Mouse (Mus musculus) urinary bladder, postnatal 25 days (tissue): ENCODE data around the gene Olfr1425.
"Not testable (repeated sequence)": the region's sequence is repeated elsewhere in the genome, so short reads cannot be mapped to it uniquely, and the experiment has no call there.

Experiments
- DNase-seq: peaks from one replicate; pipeline ENCODE4 v3.0.0; 2022; ENCODE audit warnings: low spot score

The Olfr1425 gene

GRCm38 (mm10) chr19:12077631-12078030 is at the start of gene Olfr1425:
Gene Olfr1425, minus strand, starts transcription at chr19:12077731.
- not testable (repeated sequence) for DNase-seq

DNA sequence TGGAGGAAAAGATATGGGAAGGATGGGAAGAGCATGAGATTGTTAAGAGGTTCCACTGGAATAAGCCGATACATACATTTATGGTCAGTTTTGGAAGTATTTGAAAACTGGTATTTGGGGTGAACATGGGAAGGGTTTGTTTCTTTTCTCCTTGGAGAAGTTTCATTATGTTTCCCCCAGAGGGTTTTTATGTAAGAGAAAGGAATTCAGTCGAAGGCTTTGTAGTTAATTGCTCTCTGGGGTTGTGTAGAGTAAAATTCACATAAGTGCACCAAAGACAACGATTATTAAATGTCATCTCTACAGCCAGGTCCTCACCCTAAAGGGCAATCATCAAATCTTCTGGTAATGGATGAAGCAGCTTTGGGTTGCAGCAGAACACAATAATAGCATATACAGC is 45.6 kb upstream of the Olfr1425 start, which contains the start of gene Olfr76:
Gene Olfr76, minus strand, starts transcription at position 101 of the 400 bp plus-strand sequence.
- no peak for DNase-seq

- no peak for DNase-seq
Observed at GRCm38 (mm10) chr19:12116464-12116863, 38.9 kb upstream of the Olfr1425 start.

DNA sequence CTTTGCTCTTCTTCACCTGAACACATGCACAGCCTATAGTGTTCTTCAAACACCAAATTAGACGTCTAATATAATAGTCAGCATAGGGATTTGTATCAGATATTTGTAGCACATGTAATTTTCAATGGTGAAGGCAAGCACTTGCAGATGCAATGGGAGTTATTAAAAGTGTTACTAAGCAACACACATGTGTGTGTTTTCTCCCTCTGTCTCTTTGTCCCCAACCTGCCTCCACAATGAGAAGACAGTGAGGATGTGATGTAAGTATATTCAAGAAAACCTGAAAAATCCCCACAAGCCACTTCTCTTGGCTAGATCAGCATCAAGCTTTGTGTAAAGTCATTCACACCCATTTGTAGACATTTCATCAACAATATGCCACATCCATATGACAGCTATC is 38.3 kb upstream of the Olfr1425 start, which contains the start of gene Olfr1428:
Gene Olfr1428, minus strand, starts transcription at position 101 of the 400 bp plus-strand sequence.
- DNase-seq, result no peak

GRCm38 (mm10) chr19:12113807-12114206 is 36.3 kb upstream of the Olfr1425 start:
- no peak for DNase-seq

DNA sequence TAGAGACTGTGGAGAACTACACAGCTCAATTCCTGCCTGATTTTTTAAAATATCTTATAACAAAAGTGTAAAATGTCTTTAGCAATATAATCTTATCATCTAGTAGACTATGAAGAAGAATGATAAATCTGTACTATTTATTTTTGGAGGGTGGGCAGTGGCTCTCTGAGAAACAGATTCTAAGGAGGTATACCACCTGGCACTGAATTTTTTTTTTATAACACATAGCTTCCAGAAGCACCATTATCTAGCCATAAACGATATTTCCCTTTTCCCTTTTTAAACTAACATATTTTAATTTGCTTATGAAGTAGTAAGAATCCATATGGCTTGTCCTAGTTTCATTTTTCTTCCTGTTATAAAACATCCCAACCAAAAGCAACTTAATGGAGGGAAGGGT is 27.0 kb upstream of the Olfr1425 start:
- DNase-seq, result no peak

GRCm38 (mm10) chr19:12103234-12103633 is 25.7 kb upstream of the Olfr1425 start, which contains the start of gene Olfr1427:
Gene Olfr1427, minus strand, starts transcription at chr19:12103334.
- DNase-seq, result no peak

DNA sequence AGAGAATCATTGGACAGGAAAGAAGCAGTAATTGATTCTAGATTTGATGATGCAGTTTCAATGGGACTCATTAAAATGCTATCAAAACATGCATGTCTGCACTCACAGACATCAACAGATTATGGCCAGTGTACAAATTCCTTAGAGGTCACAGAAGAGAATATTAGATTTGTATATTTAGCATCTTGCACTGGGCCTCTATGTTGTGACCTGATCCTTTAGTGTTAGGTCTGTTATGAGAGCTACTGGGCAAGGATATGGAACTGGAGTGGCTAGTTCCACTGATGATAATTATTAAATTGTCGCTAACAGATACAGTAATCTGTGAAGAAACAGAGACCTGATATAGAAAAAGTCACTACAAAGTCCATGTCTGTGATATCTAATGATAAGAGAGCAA is 14.4 kb upstream of the Olfr1425 start, which contains the start of gene Olfr1426:
Gene Olfr1426, minus strand, starts transcription at position 101 of the 400 bp plus-strand sequence.
- no peak for DNase-seq

DNA sequence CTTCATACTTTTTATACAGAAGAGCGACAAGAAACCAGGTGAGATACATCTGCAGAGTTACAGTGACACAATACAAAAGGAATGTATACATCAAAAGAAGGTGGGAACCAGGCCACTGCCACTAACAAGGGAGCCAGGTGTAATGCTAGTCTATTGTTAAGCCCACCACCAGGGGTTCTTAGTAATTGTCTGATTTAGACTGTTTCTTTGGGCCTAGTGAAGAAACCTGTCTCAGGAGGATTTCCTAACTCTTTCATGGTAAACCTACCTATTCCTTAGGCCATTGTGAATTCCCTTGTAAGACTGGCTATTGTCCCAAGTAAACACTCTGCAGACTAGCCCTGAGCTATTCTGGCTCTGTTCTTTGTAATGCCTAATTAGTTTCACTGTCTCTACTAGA is 8.0 kb downstream of the Olfr1425 start:
- not testable (repeated sequence) for DNase-seq

DNA sequence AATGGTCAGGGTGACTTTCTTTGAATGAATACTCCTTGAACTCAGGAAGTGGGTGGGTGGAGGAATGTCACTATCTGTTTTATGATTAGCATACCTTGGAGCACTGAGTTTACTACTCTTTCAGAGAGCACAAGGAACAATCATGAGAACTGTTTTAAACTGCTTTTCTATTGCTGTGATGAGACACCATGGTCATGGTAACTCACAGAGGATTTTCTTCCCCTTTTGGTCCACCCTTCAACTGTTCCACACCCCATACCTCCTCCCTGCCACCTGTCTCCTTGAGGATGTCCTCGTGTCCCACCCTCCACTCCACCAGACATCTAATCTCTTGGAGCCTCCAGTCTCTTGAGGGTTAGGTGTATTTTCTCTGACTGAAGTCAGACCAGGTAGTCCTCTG is 9.7 kb downstream of the Olfr1425 start:
- DNase-seq, result not testable (repeated sequence)

DNA sequence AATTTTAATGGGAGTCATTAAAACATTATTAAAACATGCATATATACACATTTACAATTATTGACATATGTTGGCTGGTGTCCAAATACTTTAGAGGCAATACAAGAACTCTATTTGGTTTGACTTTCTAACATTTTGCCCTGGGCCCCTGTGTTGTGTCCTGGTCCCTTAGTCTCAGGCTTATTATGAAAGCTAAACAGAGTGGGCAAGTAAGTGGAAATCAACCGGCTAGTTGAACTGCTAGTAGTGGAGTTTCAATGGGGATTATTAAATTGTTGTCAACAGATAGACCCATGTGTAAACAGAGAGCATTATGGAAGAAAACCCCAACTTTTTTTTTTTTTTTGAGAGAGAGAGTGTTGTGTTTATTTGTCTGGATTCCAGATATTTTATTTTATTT is 14.9 kb downstream of the Olfr1425 start, which contains the start of gene Olfr1424:
Gene Olfr1424, minus strand, starts transcription at position 101 of the 400 bp plus-strand sequence.
- not testable (repeated sequence) for DNase-seq

GRCm38 (mm10) chr19:12043163-12043562 is 34.4 kb downstream of the Olfr1425 start:
- DNase-seq, result no peak

- no peak for DNase-seq
Observed at GRCm38 (mm10) chr19:12041217-12041616, 36.3 kb downstream of the Olfr1425 start, which contains the start of gene Olfr1423. Gene Olfr1423, minus strand, starts transcription at chr19:12041317.

DNA sequence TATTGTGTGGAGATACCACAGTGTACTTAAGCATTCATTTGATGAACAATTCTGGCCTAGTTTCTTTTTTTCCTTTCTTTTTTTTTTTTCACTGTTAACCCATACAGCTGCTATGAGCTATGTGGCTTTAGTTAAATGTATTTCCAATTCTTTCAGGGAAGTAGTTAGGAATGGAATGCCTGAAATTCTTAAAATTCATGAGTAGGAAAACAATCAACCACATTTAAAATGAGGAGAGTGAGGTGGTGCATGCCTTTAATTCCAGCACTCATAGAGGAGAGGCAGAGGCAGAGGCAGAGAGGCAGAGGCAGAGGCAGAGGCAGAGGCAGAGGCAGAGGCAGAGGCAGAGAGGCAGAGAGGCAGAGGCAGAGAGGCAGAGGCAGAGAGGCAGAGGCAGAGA is 39.8 kb downstream of the Olfr1425 start:
- no peak for DNase-seq

DNA sequence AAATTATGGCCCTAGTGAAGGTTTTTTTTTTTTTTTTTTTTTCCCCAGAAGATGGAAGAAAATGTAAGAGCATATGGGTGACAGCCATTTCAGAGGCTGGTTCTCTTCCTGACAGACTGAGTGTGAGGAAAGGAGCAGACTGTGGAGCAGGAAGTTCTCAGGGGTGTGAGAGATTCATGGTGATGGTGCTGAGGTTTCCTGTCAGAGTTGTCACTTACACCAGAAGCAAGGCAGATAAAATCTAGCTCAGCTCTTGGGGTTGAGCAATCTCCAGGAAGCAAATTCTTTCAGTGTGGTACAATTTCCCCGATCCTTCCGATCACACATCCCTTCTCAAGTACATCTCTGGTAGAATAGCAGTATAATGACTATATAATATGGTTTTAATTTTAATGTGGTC is 50.9 kb downstream of the Olfr1425 start:
- no peak for DNase-seq

DNA sequence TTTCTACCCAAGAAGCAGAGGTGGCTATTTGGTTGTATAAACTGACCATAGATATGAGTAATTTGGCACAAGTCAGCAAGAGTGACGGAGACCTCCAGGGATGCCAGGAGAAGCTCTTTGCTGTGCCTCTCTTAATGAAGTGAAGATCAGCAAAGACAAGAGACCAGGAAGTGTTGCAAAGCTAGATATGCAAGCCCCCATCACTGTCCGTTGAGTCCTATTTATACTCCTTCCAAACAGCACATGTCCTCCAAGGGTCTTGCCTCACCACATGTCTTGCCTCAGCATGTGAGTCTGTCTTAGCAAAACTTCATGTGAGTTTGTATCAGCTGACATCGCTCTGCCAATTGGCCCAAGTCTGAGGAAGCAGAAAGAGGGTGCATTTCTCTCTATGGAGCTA is 52.2 kb downstream of the Olfr1425 start:
- no peak for DNase-seq

- no peak for DNase-seq
Observed at GRCm38 (mm10) chr19:12024149-12024548, 53.4 kb downstream of the Olfr1425 start.
